Mouse (Mus musculus) midbrain, embryonic 10.5 days (tissue): ENCODE data around the gene Lnx1. TPM values are rescaled to one million over a fixed set of nuclear protein-coding genes. Genes with fewer than 3 reads are reported as not detected.

Source experiments
- DNase-seq: peaks from one replicate; pipeline ENCODE4 v3.0.0-alpha.2; 2017; ENCODE audit warnings: low spot score
- H3K27ac ChIP-seq: fragments of 300-500 bp; sonication (generic); replicated peaks from 2 replicates; pipeline ENCODE4 v1.5.1; 2016; ENCODE audit warnings: mild to moderate bottlenecking
- H3K27me3 ChIP-seq: fragments of 300-500 bp; sonication (generic); 2 replicates; pipeline ENCODE4 v1.6.1; 2016; ENCODE audit warnings: low read depth, mild to moderate bottlenecking; ENCODE audit not compliant: poor library complexity, severe bottlenecking
- H3K36me3 ChIP-seq: fragments of 300-500 bp; sonication (generic); 2 replicates; pipeline ENCODE4 v1.6.1; 2016; ENCODE audit warnings: mild to moderate bottlenecking, moderate library complexity
- H3K4me1 ChIP-seq: fragments of 300-500 bp; sonication (generic); 2 replicates; pipeline ENCODE4 v1.6.1; 2016
- H3K4me3 ChIP-seq: fragments of 300-500 bp; sonication (generic); 2 replicates; pipeline ENCODE4 v1.5.1; 2016; ENCODE audit warnings: mild to moderate bottlenecking, moderate library complexity
- H3K9me3 ChIP-seq: fragments of 300-500 bp; sonication (generic); replicated peaks from 2 replicates; pipeline ENCODE4 v1.6.1; 2016; ENCODE audit warnings: mild to moderate bottlenecking
- WGBS: fragments of 180-500 bp; shearing (Covaris S2); methylation state at CpG from one replicate; pipeline ENCODE4 v1.1.7; 2016; 5-methylcytosine and 5-hydroxymethylcytosine counted together
- polyA plus RNA-seq: library from polyadenylated mRNA; unstranded; fragments of >200 nt; fragmentation: Nextera tagmentation; extraction: Ambion mirVana; gene quantifications from 2 replicates; pipeline ENCODE4 v1.2.1, GENCODE M21; 2016

Gene Lnx1
- polyA plus RNA-seq, 1 experiment from 2014 or later: 0.46 TPM

GRCm38 (mm10) chr5:74662618-74663017 is 40.1 kb downstream of the Lnx1 start:
- no peaks in the 10 kb centered on the region for H3K4me1 ChIP-seq
- H3K9me3 ChIP-seq: no peaks in the 10 kb centered on the region
- DNase-seq: no peak
- WGBS: 91% methylated on average over 1 of the region's 1 CpGs
- H3K27ac ChIP-seq: no peak overlapping the region
- no peaks in the 10 kb centered on the region for H3K27me3 ChIP-seq
- H3K36me3 ChIP-seq: no peaks in the 10 kb centered on the region
- no peak overlapping the region for H3K4me3 ChIP-seq

GRCm38 (mm10) chr5:74661734-74662560 is 40.8 kb downstream of the Lnx1 start:
- Histone ChIP-seq H3K27ac (no peak overlapping the region), H3K27me3 (no peaks in the 10 kb centered on the region), H3K4me1 (no peaks in the 10 kb centered on the region), H3K9me3 (no peaks in the 10 kb centered on the region), H3K36me3 (no peaks in the 10 kb centered on the region), H3K4me3 (no peak overlapping the region)
- WGBS: 85% methylated on average over 4 of the region's 4 CpGs
- no peak for DNase-seq

- H3K36me3 ChIP-seq: no peaks in the 10 kb centered on the region
- H3K4me1 ChIP-seq: no peaks in the 10 kb centered on the region
- H3K27ac ChIP-seq: no peak overlapping the region
- no peaks in the 10 kb centered on the region for H3K9me3 ChIP-seq
- WGBS: 91% methylated on average over 4 of the region's 4 CpGs
- no peak overlapping the region for H3K4me3 ChIP-seq
- DNase-seq: no peak
- H3K27me3 ChIP-seq: no peaks in the 10 kb centered on the region
Measured at GRCm38 (mm10) chr5:74659856-74660255, 42.9 kb downstream of the Lnx1 start.

GRCm38 (mm10) chr5:74659281-74659680 is 43.4 kb downstream of the Lnx1 start:
- H3K27ac ChIP-seq: no peak overlapping the region
- H3K9me3 ChIP-seq: no peaks in the 10 kb centered on the region
- no peaks in the 10 kb centered on the region for H3K36me3 ChIP-seq
- WGBS: 89% methylated on average over 5 of the region's 5 CpGs
- no peaks in the 10 kb centered on the region for H3K4me1 ChIP-seq
- DNase-seq: no peak
- H3K4me3 ChIP-seq: no peak overlapping the region
- no peaks in the 10 kb centered on the region for H3K27me3 ChIP-seq

DNA sequence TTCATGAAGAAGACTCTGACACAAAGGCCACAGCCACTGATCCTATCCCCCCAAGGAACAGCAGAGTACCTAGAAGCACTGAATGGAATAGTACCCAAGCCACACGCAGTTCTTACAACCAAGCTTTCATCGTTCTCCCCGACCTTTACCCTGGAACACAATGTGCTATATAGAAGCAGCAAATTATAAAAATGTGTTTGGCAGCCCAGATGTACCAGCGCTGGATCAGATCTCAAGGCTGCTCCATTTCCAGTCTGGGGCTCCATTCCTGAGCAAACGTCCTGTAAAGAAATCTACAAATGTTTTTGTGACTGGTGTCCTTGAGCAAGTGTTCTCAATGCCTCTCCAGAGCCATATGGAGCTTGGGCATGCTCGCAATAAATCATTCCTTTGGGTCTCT is 44.8 kb downstream of the Lnx1 start:
- no peak for DNase-seq
- 89% methylated on average over 6 of the region's 6 CpGs for WGBS

DNA sequence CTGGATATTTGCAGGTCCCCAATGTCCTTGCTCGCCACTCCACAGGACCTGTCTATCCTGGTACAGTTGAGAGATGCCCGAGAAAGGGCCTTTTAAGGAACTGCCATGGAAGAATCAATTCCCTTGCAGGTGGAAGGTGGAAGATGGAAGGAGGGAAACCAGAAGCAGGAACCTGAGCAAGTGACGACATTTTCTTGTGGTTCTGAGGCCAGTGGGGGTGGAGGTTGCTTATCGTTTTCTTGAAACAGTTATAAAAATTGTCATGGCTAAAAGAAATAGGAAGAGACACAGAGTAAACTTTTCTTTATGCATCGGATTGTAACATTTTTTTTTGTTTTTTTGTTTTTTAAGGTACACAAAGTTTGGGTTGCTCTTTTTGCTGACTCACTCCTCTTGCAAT is 46.3 kb downstream of the Lnx1 start:
- WGBS: 88% methylated on average over 5 of the region's 5 CpGs
- H3K36me3 ChIP-seq: no peaks in the 10 kb centered on the region
- H3K9me3 ChIP-seq: no peaks in the 10 kb centered on the region
- no peak overlapping the region for H3K27ac ChIP-seq
- no peaks in the 10 kb centered on the region for H3K4me1 ChIP-seq
- H3K4me3 ChIP-seq: no peak overlapping the region
- no peaks in the 10 kb centered on the region for H3K27me3 ChIP-seq
- DNase-seq: no peak

More for the DNA sequence above, 44.8 kb downstream of the Lnx1 start:
- Histone ChIP-seq H3K27ac (no peak overlapping the region), H3K4me3 (no peak overlapping the region), H3K27me3 (no peaks in the 10 kb centered on the region), H3K4me1 (no peaks in the 10 kb centered on the region), H3K36me3 (no peaks in the 10 kb centered on the region), H3K9me3 (no peaks in the 10 kb centered on the region)

DNA sequence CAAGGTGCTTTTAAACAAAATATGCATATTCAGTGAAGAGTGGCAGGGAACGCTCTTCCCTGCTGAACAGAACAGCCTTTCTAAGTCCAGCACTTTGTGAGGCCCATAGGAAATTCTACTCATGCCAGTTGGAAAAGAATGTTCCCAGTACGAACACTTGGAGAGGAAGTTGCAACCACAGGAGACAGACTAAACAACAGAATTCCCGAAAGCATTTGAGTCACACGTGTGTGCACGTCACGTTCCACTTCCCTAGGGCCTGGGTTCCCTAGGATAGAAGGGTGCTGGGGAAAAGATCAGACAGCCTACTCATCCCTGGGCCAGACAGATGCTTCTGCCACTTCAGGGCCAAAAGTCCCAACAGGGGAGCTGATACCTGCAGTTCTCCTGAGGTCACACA is 48.2 kb downstream of the Lnx1 start:
- 82% methylated on average over 6 of the region's 6 CpGs for WGBS
- Histone ChIP-seq H3K4me3 (no peak overlapping the region), H3K9me3 (no peaks in the 10 kb centered on the region)

DNA sequence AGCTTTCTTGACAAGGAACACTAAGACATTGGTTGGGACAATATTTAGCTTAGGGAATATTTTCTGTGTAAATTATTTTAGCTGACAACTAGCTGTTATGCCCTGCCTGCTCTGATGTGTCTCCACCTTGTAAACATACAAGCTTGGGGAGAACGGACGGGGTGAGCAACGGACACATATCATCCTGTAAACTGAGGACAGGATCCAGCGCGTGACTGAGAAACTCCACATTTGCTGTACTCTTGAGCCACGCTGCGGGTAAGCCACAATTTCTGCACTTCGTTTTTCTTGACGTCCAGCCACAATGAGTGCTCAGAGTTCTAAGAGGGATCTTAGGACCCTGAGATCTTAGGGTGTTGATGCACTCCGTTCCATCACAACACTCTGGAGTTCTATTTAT is 48.9 kb downstream of the Lnx1 start:
- H3K4me1 ChIP-seq: no peaks in the 10 kb centered on the region
- H3K4me3 ChIP-seq: no peak overlapping the region
- H3K36me3 ChIP-seq: no peaks in the 10 kb centered on the region
- no peaks in the 10 kb centered on the region for H3K9me3 ChIP-seq
- no peaks in the 10 kb centered on the region for H3K27me3 ChIP-seq
- 94% methylated on average over 10 of the region's 10 CpGs for WGBS
- no peak for DNase-seq
- H3K27ac ChIP-seq: no peak overlapping the region

More for the DNA sequence above, 48.2 kb downstream of the Lnx1 start:
- Histone ChIP-seq H3K27me3 (no peaks in the 10 kb centered on the region), H3K4me1 (no peaks in the 10 kb centered on the region), H3K36me3 (no peaks in the 10 kb centered on the region), H3K27ac (no peak overlapping the region)
- DNase-seq: no peak

GRCm38 (mm10) chr5:74649122-74649521 is 53.6 kb downstream of the Lnx1 start:
- no peak overlapping the region for H3K4me3 ChIP-seq
- no peak for DNase-seq
- 91% methylated on average over 1 of the region's 1 CpGs for WGBS

DNA sequence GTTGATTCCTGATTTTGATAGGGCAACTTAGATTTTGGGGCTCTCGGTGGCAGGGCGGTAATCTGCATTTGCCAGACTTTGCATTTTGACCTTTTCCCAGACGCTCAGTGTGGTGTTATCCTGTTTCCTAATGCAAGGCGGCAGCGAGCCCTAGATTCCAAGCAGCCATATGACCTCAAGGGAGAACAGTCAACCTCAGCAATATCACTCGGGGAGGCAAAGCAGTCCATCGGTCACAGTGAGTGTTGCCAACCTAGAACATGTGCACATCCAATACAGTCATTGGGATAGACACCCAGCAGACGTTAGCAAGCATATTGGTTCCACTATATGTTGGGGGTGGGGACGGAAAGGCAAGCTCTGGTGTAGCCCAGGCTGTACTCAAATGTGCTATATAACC is 54.5 kb downstream of the Lnx1 start:
- H3K4me1 ChIP-seq: peaks cover 5% of the 10 kb centered on the region; the same call in 1 of the 2 replicates
- H3K4me3 ChIP-seq: no peak overlapping the region
- no peaks in the 10 kb centered on the region for H3K9me3 ChIP-seq
- no peak for DNase-seq
- no peak overlapping the region for H3K27ac ChIP-seq
- no peaks in the 10 kb centered on the region for H3K36me3 ChIP-seq
- no peaks in the 10 kb centered on the region for H3K27me3 ChIP-seq
- 82% methylated on average over 9 of the region's 9 CpGs for WGBS

More at GRCm38 (mm10) chr5:74649122-74649521, 53.6 kb downstream of the Lnx1 start:
- Histone ChIP-seq H3K27me3 (no peaks in the 10 kb centered on the region), H3K27ac (no peak overlapping the region), H3K9me3 (no peaks in the 10 kb centered on the region), H3K36me3 (no peaks in the 10 kb centered on the region), H3K4me1 (peaks cover 5% of the 10 kb centered on the region; the same call in 1 of the 2 replicates)

GRCm38 (mm10) chr5:74647584-74647984 is 55.1 kb downstream of the Lnx1 start:
- H3K36me3 ChIP-seq: no peaks in the 10 kb centered on the region
- no peak for DNase-seq
- no peaks in the 10 kb centered on the region for H3K9me3 ChIP-seq
- 75% methylated on average over 5 of the region's 6 CpGs for WGBS
- H3K4me1 ChIP-seq: peaks cover 5% of the 10 kb centered on the region; the same call in 1 of the 2 replicates
- H3K4me3 ChIP-seq: no peak overlapping the region
- no peaks in the 10 kb centered on the region for H3K27me3 ChIP-seq
- H3K27ac ChIP-seq: no peak overlapping the region

GRCm38 (mm10) chr5:74642291-74642690 is 60.4 kb downstream of the Lnx1 start:
- DNase-seq: no peak
- H3K9me3 ChIP-seq: no peaks in the 10 kb centered on the region
- H3K36me3 ChIP-seq: no peaks in the 10 kb centered on the region
- no peak overlapping the region for H3K27ac ChIP-seq
- 71% methylated on average over 2 of the region's 2 CpGs for WGBS
- no peaks in the 10 kb centered on the region for H3K4me1 ChIP-seq
- no peaks in the 10 kb centered on the region for H3K27me3 ChIP-seq
- H3K4me3 ChIP-seq: no peak overlapping the region

GRCm38 (mm10) chr5:74641000-74641399 is 61.7 kb downstream of the Lnx1 start:
- Histone ChIP-seq H3K27me3 (no peaks in the 10 kb centered on the region), H3K27ac (no peak overlapping the region), H3K36me3 (no peaks in the 10 kb centered on the region), H3K4me1 (no peaks in the 10 kb centered on the region), H3K4me3 (no peak overlapping the region), H3K9me3 (no peaks in the 10 kb centered on the region)
- no peak for DNase-seq
- 59% methylated on average over 6 of the region's 6 CpGs for WGBS
